Mouse (Mus musculus) liver, adult 2 months (tissue): ENCODE results near the gene Tvp23b. TPM values are rescaled to one million over a fixed set of nuclear protein-coding genes. Genes with fewer than 3 reads are reported as not detected.

Experiments used
- DNase-seq: peaks from one replicate; pipeline ENCODE4 v3.0.0-alpha.2; 2011; ENCODE audit warnings: low read depth, low spot score; ENCODE audit errors: extremely low read depth
- H3K27ac ChIP-seq: fragments of 200-500 bp; replicated peaks from 2 replicates; pipeline ENCODE4 v1.5.1; 2012; ENCODE audit warnings: low read depth, mild to moderate bottlenecking, control low read depth, inconsistent platforms, low read length; ENCODE audit not compliant: insufficient read depth
- H3K27me3 ChIP-seq: fragments of 200-500 bp; 2 replicates; pipeline ENCODE4 v1.6.1; 2012; ENCODE audit warnings: mild to moderate bottlenecking, moderate library complexity, low read length, inconsistent platforms; ENCODE audit not compliant: control insufficient read depth, insufficient read depth
- H3K36me3 ChIP-seq: fragments of 200-500 bp; 2 replicates; pipeline ENCODE4 v1.6.1; 2012; ENCODE audit warnings: low read length, inconsistent platforms; ENCODE audit not compliant: control insufficient read depth, insufficient read depth
- H3K4me1 ChIP-seq: fragments of 200-500 bp; 2 replicates; pipeline ENCODE4 v1.6.1; 2011; ENCODE audit warnings: low read length; ENCODE audit not compliant: control insufficient read depth, insufficient read depth
- H3K4me3 ChIP-seq: fragments of 200-500 bp; 2 replicates; pipeline ENCODE4 v1.5.1; 2011; ENCODE audit warnings: low read depth, mild to moderate bottlenecking, control low read depth, low read length, moderate library complexity; ENCODE audit not compliant: insufficient read depth
- H3K79me2 ChIP-seq: fragments of 200-500 bp; 2 replicates; pipeline ENCODE4 v1.6.1; 2012; ENCODE audit warnings: inconsistent platforms, mild to moderate bottlenecking, low read length, moderate library complexity; ENCODE audit not compliant: control insufficient read depth, insufficient read depth
- H3K9ac ChIP-seq: fragments of 200-500 bp; 2 replicates; pipeline ENCODE4 v1.6.1; 2012; ENCODE audit warnings: low read depth, mild to moderate bottlenecking, control low read depth, inconsistent platforms, low read length
- CTCF ChIP-seq: fragments of 200-500 bp; IDR thresholded peaks from 2 replicates; pipeline ENCODE4 v1.5.1; 2011; ENCODE audit warnings: low read depth, low read length, control low read depth
- POLR2A ChIP-seq: fragments of 200-500 bp; IDR thresholded peaks from 2 replicates; pipeline ENCODE4 v1.6.1; 2011; ENCODE audit warnings: low read length, control low read depth; ENCODE audit not compliant: insufficient read depth; ENCODE audit errors: extremely low read depth
- WGBS: fragments of 180-500 bp; shearing (Covaris S2); methylation state at CpG from one replicate; pipeline ENCODE4 v1.1.7; 2018; 5-methylcytosine and 5-hydroxymethylcytosine counted together
- polyA plus RNA-seq: library from polyadenylated mRNA; depleted of rRNA; stranded (reverse); fragments of >200 nt; gene quantifications from 2 replicates; pipeline ENCODE4 v1.2.3, GENCODE M21; 2012
- total RNA-seq: library from RNA; depleted of rRNA; stranded (reverse); fragments of >200 nt; gene quantifications from 2 replicates; pipeline ENCODE4 v1.2.3, GENCODE M21; 2014

The Tvp23b gene
- total and polyA plus RNA-seq, 2 experiments, result 10.1 to 31.0 TPM

DNA sequence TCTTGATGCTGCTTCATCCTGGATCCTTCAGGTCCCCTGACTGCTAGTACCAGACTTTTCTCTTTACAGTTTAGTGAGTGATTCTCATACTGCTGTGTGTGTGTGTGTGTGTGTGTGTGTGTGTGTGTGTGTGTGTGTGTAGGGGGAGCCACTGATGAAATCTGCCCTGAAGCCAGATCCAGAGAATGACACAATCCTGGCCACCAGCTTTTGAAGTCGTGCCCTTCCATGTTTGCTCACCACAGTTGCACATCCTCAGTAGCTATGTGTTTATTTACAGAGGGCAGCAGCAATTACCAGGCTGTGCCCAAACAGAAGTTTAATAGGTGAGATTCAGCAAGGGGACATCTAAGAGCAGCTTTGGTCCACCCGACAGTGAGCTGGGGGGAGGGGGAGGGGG, 37.5 kb downstream of the Tvp23b start:
- no peak for TF ChIP-seq POLR2A
- no peak for TF ChIP-seq CTCF
- Histone ChIP-seq H3K9ac (no peak overlapping the region), H3K79me2 (no peaks in the 10 kb centered on the region), H3K27me3 (0 out of 2 replicates have a peak, but pooled peaks cover 4% of the 10 kb centered on the region), H3K4me3 (no peak overlapping the region), H3K27ac (no peak overlapping the region), H3K36me3 (no peaks in the 10 kb centered on the region), H3K4me1 (peaks cover 3% of the 10 kb centered on the region)
- WGBS, result 0% methylated on average over 2 of the region's 2 CpGs
- peak; percentile 67 for DNase-seq

DNA sequence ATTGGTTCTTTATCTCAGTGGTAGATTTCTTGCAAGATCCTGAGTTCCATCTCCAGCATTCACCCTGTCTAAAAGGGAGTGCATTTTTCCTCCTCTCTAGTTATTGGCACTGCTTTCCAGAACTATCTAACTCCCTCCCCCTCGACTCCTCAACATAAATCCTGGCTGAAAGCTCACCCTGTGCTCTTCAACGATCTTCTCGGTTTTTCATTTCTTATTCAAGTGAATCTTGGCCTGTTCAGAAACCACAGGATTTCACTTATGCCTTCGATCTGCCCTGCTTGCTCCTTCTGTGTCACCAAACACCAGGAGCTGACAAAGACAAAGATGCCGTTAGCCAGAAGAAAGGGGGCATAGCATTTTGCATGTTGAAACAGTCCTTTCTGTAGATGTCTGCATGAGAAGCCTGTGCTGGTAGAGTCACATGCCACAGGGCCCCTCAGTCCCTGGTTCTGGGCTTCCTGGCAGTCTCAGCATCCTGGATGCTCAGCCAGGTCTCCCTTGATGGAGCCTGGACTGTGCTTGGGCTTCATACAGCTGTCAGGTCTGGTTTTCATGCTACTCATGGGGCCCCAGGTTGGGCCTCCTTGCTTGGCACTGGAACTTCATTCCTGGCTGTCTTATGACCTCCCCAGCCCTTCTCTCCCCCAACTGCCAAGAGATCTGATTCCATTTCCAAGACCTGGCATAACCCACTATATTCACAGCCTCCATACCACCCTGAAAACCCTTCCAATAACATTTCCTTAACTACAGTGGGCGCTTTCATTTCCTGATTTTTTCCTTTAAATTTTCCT, 40.9 kb downstream of the Tvp23b start:
- no peaks in the 10 kb centered on the region for H3K79me2 ChIP-seq
- WGBS, result 84% methylated on average over 6 of the region's 6 CpGs
- H3K4me1 ChIP-seq, result peaks cover 3% of the 10 kb centered on the region
- TF ChIP-seq CTCF, result no peak
- TF ChIP-seq POLR2A, result no peak
- no peak overlapping the region for H3K27ac ChIP-seq
- H3K4me3 ChIP-seq, result no peak overlapping the region
- H3K27me3 ChIP-seq, result 0 out of 2 replicates have a peak, but pooled peaks cover 6% of the 10 kb centered on the region
- no peak overlapping the region for H3K9ac ChIP-seq
- DNase-seq, result no peak
- H3K36me3 ChIP-seq, result no peaks in the 10 kb centered on the region

DNA sequence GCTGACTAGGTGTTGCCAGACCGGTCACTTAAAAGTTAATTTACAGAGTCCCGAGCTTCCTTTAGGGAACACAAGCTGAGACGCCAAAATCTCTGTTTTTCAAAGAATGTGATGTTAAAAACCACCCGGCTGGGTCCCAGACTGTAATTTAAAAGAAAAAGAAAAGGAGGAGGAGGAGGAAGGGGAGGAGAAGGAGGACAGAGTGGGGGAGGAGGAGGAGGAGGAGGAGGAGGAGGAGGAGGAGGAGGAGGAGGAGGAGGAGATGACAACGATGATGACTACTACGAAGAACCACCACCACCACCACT, 41.4 kb downstream of the Tvp23b start:
- TF ChIP-seq CTCF (no peak), POLR2A (no peak)
- Histone ChIP-seq H3K36me3 (no peaks in the 10 kb centered on the region), H3K79me2 (no peaks in the 10 kb centered on the region), H3K27me3 (0 out of 2 replicates have a peak, but pooled peaks cover 6% of the 10 kb centered on the region), H3K27ac (no peak overlapping the region), H3K4me1 (peaks cover 3% of the 10 kb centered on the region), H3K4me3 (no peak overlapping the region), H3K9ac (no peak overlapping the region)
- 49% methylated on average over 5 of the region's 6 CpGs for WGBS
- no peak for DNase-seq

DNA sequence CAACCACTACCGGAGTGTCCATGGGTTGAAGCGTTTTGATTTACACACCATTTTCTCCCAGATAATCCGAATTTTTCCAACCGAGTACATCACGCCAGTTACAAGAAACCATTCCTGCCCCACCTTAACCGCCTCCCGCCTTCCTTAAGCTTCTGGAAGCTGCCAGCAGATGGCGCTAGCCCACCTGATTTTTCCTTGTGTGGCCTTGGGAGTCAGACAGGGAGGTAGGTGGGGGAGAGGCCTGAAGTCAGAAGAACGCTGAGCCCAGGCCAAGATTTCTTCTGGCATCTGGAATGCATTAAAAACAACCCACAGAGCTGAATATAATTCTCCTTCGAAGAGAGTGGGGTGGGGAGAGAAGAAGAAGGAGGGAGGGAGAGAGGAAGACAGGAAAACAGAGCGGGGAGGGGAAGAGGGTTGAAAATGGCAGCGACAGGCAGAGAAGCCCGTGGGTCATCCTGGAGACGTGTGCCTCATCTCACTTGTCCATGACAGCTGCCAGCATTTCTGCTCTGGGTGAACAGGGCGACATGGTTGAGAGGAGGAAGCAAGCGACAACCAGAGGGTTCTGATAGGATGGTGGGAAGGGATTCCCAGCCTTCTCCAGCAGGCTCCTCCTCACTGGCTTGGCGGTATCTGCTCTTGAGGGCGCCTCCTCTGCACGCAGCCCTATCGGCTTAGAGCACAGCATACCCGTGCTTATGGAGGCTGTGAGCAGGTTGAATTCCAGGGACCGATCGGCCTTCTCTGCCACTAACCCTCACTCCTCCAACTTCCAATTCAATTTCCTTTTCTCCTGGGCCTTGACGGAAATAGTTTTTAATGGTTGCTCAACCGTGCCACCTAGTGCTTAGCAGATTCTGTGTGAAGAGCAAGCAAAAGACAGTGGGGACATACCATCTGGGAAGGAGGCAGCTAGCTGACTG, 42.1 kb downstream of the Tvp23b start:
- Histone ChIP-seq H3K36me3 (no peaks in the 10 kb centered on the region), H3K9ac (no peak overlapping the region), H3K4me1 (peaks cover 3% of the 10 kb centered on the region), H3K27me3 (0 out of 2 replicates have a peak, but pooled peaks cover 8% of the 10 kb centered on the region), H3K27ac (no peak overlapping the region), H3K79me2 (no peaks in the 10 kb centered on the region), H3K4me3 (no peak overlapping the region)
- DNase-seq, result peak; percentile 53
- 33% methylated on average over 25 of the region's 25 CpGs for WGBS
- peak; percentile 95 for TF ChIP-seq CTCF
- no peak for TF ChIP-seq POLR2A

DNA sequence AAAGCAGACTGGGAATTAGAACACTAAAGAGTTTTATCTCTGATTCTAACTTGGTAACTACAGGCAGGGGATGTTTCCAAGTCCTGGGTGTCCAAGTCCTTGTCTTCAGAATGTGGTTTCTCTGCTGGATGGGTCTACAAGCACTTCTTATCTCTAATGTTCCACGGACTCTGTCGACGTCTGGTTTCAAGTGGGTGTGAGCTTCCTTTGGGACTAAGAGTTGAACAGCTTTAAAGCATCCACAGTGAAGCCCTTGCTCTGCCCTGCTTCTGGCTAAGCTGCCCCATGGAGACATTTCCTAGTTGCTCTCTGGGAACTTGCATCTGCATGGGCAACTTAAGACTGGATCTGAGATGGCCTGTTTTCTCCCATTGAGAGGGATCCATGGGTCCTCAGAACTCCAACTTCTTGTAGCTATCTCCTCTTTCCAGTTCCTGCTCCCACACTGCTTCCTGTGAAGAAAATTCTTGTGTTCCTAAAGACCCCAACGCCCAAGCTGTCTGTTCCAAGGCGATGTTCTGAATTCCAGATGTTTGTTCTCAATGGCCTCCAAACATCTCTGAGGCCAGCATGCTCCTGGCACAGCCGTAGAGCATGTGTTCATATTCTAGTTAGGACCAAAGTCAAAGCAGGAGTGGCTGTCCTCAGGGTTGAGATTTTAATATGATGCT, 45.0 kb downstream of the Tvp23b start:
- WGBS, result 78% methylated on average over 6 of the region's 6 CpGs
- Histone ChIP-seq H3K4me1 (no peaks in the 10 kb centered on the region), H3K4me3 (no peak overlapping the region), H3K79me2 (no peaks in the 10 kb centered on the region), H3K36me3 (no peaks in the 10 kb centered on the region), H3K27me3 (peaks cover 4% of the 10 kb centered on the region; the same call in 1 of the 2 replicates), H3K27ac (no peak overlapping the region), H3K9ac (no peak overlapping the region)
- DNase-seq, result no peak
- TF ChIP-seq CTCF (no peak), POLR2A (no peak)
